Mouse (Mus musculus): Measurements from ENCODE around the gene Trpm1.

- TF ChIP-seq POLR2A (IDR thresholded peaks at IDR 0.05; ENCODE audit: insufficient read depth, low read depth, low read length) (no peak), CTCF (IDR thresholded peaks at IDR 0.05; ENCODE audit: insufficient read depth, low read depth, low read length) (no peak)
These were observed 84.1 kb downstream of the Trpm1 start for GRCm38 (mm10) chr7:64237747-64238146.

All from olfactory bulb, adult 2 months (tissue).